Mouse (Mus musculus) kidney, adult 9 months (tissue): ENCODE measurements at regions not wholly inside any gene's neighbourhood (a gene's known extent, or its start where the extent isn't known, plus 50 kb on each side); places are given as distances from the start of the nearest gene placed in this dataset.
"Not testable (repeated sequence)": the region's sequence is repeated elsewhere in the genome, so short reads cannot be mapped to it uniquely, and the experiment has no call there.

ENCODE experiments used
- DNase-seq: peaks from one replicate; pipeline ENCODE4 v3.0.0; 2022

DNA sequence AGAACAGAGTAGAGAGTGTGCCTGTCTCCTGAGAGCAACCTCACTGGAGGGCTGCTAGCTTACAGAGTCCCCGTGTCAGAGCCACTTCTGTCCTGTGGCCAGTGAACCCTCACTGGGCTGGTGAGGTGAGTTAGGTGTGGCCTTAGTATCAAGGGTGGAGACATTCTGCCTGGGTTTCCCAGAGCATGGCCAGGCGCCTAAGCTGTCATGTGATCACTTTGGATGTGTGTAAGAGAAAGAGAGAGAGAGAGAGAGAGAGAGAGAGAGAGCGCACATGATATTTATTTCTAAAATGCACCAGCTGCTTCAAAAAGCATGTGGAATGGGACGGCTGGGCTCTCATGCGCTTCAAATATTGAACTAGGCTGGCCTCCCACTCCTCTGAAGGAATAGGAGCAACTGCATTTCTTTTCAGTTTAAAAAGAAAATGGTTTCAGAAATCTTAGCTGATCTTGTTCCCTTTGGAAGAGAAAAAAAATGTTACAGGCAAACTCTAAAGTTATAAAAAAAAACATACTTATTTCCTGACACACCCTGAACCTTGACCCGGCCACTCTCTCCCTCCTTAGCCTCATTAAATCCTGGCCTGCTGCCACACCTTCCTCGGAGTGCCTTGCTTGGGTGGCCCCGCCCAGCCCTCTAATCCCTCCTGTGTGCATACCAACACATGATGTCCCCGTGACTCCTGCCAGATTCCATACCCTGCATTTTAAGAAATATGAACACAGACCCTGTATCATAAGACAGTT lies 201.1 kb downstream of the Tcp10c start:
- DNase-seq: peak; percentile 97

DNA sequence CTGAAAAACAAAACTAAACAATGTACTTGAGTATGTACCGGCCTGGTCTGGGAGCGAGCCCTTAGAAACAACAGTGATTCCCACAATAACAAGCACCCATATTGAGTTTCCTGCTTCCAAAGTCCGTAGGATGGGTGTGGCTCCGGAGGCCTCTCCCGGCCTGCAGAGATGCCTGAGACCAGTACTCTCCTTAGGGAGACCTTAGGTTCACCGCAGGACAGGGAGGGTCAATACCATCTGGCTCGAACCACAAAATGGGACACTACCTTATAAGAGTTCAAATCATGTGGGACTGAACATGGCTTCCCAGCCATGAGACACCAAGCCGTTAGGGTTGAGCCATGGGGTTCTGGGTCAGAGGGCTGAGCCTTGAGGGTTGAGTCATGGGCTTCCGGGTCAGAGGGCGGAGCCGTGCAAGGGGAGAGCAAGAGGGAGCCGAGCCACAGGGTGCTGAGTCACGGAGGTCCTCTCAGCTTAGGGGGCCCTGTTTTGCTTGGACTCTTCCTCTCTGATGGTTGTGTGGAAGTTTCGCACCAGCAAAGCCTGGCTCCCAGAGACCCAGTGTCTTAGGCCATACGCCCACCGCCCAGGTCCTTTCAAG lies 201.8 kb downstream of the Tcp10c start:
- DNase-seq: not testable (repeated sequence)

DNA sequence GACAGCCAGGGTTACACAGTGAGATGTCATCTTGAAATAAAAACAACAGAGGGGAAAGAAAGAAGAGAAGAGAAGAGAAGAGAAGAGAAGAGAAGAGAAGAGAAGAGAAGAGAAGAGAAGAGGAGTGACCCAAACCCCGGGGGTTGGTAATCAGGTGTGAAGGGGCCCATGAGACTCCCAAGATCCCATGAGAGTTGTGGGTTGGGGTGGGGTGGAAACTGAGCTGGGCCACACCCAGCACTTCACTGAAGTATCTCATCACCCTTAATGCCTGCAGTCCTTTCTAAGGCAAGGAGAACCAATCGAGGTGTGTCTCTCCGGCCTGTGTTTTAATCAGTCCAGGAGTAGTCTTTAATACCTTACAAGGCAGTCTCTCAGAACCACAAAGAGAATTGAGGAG lies 201.5 kb upstream of the Afdn start:
- DNase-seq: no peak

DNA sequence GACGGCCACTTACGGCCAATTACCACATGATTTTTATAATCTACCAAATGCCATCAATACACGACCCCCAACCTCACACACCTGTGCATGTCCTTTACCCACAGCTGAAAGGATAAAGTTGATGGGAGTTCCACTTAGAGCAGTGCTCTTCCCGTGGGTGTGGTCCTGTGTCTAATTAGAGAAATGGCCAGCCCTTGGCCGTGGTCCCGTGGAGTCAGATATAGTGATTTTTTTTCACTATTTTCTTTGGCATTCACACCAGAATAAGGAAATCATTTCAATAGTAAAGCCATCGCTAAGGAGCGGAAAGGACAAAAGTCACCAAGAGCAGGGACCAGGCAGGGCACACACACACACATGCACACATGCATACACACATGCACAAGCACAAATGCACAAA lies 199.0 kb upstream of the Afdn start:
- DNase-seq: no peak

DNA sequence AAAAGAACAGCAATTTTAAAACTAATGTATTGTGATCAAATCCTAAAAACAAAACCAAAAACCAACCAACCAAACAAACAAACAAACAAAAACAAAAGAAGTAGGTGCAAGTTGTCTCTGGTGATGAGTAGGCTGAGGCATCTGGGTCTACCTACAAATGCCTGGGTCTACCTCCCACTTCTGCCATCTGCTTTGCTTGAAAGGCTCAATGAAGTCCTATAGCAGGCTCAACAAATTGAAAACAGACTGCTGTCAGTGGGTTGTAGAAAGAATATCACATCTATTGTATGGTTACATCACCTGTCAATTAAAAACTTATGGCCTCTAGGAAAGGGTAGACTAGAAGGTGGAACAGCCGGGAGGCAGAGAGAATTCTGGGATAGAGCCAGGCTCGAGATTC lies 197.4 kb upstream of the Afdn start:
- DNase-seq: no peak

DNA sequence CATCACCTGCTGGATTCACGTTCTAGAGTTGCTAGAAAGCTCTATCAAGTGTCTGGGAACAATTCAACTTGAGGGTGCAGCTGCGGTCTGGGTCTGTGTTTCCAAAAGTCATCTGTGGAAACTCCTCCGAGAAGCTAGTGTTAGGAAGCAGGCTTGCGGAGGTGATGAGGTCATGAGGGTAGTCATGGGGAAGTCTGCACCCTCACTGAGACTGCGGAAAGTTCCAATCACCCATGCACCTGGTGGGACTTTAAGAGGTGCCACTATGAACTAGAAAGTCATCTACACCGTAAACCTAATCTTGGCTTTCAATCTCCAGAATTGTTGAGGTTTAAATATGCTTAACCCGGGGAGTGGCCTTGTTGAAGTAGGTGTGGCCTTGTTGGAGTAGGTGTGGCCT lies 195.5 kb upstream of the Afdn start:
- DNase-seq: no peak

DNA sequence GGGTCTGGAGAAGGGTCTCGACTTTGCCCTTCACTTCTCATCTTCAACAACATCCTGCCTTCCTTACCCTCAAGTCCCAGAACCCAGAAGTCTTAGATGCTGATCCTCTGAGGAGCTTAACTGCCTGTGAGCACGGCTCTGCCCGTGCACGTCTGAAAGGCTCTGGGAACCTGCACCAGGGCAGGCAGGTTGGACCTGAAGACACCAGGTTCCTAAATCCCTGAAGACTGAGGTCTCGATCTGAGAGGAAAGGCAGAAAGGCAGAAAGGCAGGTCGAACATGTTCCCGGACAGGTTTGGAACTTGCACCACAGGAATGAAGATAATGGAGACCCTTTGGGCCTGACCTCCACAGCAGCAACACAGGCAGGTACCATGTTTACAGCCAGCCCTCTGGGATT lies 193.7 kb upstream of the Afdn start:
- no peak for DNase-seq

DNA sequence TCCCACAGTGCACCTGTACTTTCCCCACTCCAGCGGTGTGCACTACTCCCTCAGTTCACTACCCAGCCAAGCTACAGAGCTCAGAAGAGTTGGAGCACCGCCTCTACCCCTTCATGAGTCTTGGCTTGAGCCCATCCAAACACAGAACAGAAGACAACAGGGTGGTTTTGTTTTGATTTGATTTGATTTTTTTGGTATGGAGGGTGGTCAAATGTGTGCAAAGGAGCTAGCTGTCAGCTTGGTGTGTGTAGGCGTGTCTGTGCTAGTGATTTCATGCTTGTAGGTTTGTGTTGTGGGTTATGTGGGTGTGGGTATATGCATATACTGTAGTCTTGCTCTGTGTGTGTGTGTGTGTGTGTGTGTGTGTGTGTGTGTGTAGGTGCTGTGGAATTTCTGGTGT lies 193.2 kb upstream of the Afdn start:
- no peak for DNase-seq

DNA sequence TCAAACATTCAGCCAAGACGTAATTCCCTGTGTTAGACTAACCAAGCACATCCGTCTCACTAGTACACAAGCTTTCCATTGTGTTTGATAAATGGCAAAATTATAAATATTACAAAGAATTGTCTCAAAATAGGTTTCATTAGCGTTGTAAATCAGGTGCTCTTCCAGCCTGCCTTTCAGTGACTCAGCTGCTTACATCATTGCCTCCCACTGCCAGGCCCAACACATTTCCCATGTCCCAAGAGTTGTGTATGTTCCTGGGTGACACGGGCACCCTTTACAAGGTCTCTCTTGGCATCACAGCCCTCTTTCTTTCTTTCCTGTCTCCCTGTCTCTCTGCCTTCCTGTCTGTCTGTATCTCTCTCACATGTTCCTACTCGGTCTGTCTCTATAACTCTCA lies 189.5 kb upstream of the Afdn start:
- DNase-seq: no peak

DNA sequence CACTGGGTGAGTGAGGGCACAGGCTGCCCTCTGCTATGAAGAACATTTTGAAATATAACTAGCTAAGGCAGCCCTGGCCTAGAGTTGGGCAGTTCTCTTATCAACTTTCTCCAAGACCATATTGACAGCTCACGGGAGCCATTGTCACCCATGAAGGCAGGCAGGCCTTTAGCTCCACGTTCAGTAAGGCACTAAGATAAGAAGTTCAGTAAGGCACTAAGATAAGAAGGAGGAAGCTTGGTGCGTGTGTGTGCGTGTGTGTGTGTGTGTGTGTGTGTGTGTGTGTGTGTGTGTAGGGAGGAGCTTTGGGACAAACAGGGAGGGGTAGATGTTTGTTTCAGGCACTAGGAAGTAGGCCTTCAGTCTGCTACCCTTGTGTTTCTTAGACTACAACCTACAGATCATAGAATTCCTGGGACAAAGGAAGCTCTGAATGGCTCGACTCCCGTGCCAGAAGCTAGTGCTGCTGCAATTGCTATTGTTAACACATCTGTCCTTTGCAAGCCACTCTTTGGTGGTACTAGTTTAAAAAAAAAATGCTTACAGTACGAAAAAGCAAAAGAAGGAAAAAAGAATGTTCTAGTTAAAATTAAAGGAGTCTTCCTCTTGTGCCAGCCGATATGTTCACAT lies 188.0 kb upstream of the Afdn start:
- DNase-seq: no peak

DNA sequence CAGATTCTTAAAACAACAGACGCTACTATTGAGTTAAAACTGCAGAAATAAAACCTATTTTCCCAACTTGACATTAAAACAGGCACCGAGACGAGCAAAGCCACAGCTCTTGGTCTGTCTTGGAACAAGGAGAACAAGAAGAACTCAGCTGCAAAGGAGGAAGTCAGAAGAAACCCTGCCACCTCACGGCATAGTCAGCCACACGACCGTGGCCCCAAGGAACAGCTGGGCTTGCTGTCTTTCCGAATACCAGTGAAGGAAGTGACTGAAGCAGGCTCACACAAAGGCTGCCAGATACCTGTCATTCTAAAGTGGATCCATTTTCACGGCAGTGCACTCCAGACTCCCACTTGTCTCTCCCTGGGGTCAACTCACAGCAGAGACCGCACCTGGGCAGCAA lies 187.3 kb upstream of the Afdn start:
- no peak for DNase-seq

DNA sequence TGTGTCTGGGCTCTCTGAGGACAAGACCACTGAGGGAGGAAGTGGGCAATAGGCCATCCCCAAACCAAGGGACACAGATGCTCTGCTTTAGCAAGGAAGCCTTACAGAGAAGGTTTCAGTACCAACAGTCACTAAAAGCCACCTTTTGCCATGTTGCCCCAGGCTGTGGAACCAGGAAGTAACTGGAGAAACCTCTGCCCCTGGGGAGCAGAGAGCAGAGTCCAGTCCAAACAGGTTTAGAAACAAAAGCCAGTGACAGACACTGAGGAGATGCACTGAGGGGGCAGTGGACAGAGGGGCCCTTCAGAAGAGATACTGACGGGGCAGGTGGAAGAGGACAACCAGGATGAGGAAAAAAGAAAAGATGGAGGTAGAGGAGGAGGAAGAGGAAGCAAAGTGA lies 186.2 kb upstream of the Afdn start:
- DNase-seq: no peak

DNA sequence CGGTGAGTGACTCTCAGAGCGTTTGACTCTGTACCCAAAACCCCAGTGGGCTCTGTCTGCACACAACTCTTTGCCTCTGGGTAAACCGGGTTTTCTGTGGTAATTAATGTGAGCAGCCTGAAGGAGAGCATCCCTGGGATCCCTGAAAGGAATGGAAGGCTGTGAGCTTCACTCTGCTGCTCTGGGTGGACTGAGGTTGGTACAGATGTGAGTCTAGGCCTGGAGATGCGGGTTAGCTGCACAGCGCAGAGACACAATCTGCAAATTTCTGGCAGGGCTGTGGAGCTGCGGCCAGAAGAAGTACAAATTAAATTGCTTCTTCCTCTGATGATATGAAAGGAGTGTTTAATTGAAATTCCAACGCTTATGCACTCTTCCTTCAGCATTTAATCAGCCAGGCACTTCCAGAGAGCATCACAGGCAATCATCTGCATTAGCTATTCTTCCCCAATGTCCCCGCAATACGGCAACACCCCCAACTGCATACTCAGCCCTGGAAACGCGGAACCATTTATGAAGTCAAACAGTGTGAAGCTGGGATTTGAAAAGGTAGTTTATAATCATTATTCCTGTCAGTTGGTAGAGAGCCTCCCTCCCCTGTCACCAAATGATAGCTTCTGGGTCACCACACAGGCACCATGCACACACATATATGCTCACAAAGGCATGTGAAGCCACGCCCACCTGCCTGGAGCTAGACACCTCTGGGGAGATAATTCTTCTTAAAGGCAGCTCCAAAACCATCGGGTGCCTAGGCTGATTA lies 185.5 kb upstream of the Afdn start:
- no peak for DNase-seq

DNA sequence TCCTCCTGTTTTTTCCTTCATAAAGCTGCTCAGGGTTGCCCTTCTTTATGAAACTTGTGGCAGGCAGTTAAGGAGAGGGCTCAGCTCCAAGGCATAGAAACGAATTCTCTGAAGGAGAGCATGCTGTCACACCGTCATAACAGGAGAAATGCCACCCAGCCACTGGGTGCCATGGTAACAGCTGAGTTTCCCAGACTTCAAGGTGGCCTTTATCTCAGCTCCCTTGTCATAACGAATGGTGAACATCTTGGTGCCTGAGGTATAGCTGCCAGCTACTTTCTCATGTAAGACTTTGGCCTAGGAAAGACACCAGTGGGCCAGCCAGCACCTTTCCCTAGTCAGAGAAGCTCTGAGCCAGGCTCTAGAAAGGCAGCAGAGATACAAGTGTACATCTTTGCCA lies 182.5 kb upstream of the Afdn start:
- DNase-seq: no peak

DNA sequence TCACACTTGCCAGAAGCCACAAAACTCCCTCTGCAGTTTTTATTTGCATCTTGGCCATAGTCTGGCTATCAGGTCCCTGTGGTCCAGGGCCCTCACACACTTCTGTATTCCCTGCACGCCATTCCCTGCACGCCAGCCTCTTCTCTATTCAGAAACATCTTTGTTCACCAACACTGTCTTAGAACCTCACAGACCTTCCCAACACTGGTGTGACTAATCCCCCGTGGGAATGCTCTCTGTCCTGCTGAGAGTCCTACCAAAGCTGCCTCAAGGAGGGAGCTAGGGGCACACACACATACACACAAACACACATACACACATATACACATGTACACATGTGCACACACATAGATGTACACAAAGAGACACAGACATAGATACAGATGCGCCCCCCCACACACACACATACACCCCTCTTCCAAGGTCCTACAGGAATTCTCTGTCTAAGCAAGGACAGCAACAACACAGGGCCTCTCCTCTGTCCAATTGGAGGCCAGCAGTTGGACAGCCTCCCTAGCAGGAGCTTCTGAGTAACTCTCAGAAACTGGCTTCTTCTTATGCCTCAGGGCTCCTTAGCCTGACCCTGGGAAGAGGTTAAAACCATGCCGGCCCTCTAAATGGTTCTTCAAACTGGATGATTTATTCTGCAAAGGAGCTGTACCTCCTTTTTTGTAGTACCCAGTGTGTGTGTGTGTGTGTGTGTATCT lies 179.0 kb upstream of the Afdn start:
- no peak for DNase-seq

DNA sequence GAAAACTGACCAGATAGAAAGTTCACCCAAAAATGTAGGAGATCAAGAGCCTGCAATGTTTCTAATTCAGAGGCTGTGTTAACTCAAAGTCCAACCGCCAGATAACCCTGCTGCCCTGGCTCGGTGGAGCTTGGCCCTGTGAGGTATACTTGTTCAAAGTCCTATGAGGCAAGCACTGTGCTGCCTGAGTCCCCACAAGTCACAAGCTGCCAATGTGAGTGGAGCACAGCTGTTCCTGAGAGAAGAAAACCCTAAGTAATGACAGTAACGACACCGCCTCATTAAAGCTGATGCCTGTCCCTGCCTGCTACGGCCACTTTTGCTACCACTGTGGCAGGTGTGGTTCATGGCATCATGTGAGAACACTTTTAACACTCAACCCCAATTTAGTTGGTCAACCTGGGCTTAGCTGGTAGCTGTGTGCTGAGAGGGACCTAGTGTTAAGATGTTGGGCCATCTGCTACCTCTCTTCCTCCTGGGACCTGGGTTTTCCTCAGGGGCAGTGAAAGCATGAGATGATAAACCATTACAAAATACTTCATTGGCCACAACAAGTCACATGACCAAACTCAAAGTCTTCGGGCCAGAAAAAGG lies 178.2 kb upstream of the Afdn start:
- DNase-seq: no peak

DNA sequence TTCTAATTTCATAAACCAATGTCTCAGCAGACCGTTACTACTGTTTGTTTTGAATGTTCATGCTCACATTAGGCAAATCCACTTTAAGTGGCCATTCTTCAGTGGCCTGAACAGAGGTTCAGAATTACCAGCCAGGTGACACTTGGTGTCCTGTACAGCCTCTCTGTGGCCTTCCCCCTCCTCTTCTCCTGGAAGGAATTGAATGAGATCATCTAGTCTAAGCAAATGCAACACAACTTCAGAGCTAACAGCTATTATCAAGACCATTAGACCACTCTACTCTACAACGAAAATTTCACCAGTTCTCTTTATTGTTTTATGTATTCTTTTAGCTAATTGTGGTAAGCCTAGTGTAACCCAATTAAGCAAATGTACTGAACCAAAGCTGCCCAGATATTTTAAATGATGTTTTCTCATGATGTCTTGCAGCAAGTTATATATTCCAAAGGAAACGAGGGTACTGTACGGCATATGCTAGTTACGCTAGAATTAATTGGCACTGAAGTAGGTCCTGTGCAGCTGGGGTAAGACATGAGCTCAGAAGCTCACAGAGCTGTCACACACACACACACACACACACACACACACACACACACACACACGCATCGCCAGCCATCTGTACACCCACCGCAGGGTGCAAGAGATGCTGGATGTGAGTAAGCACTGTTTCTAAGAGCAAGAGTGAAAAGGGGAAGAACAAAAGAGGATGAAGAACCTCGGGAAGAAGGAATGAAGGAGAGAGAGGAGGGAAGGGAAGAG lies 176.7 kb upstream of the Afdn start:
- DNase-seq: no peak

DNA sequence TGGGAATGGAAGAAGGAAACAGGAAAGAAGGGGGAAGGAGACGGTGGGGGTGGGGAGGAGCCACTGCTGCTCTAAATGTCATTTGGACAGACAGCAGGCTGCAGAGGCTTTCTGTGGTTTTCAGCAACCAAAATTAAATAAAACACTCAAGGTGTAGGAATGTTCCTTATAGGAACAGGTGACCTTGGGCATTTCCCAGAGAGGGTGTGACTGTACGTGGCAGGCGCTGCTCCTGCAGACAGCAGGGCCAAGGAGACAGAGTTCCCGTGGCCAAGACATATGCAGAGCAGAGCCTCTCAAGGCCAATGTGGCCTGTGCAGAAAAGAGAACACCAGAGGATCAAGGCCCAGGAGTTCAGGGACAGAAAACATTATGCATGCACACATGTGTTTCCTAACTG lies 175.9 kb upstream of the Afdn start:
- no peak for DNase-seq

DNA sequence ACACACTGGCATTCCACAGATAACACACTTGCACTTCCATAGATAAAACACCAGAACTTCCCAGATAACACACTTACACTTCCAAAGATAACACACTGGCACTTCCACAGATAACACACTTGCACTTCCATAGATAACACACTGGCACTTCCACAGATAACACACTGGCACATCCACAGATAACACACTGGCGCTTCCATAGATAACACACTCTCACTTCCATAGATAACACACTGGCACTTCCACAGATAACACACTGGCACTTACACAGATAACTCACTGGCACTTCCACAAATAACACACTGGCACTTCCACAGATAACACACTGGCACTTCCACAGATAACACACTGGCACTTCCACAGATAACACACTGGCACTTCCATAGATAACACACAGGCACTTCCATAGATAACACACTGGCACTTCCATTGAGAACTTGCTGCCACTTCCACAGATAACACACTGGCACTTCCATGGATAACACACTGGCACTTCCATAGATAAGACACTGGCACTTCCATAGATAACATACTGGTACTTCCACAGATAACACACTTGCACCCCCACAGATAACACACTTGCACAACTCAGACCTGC lies 170.0 kb upstream of the Afdn start:
- DNase-seq: not testable (repeated sequence)
